Mouse (Mus musculus): ENCODE results near the gene Gas6. TPM values are rescaled to one million over a fixed set of nuclear protein-coding genes. Genes with fewer than 3 reads are reported as not detected.

The Gas6 gene
- polyA plus RNA-seq, 1 experiment from 2014 or later = 222 TPM

- no peak overlapping the region for H3K4me2 ChIP-seq
- ATAC-seq (replicated peaks; ENCODE audit: insufficient number of reproducible peaks, insufficient read depth, low FRiP score, low read depth) = no peak
- no peak overlapping the region for H3K4me3 ChIP-seq
- no peaks in the 10 kb centered on the region for H3K9me3 ChIP-seq (replicated peaks)
- peaks cover 23% of the 10 kb centered on the region for H3K4me1 ChIP-seq (replicated peaks)
- no peak overlapping the region for H3K27ac ChIP-seq
- no peak overlapping the region for H3K9ac ChIP-seq
- H3K27me3 ChIP-seq = peaks cover 9% of the 10 kb centered on the region; the same call in 1 of the 2 replicates
- H3K36me3 ChIP-seq = no peaks in the 10 kb centered on the region
These were observed 10.8 kb upstream of the Gas6 start for GRCm38 (mm10) chr8:13504894-13505674.

GRCm38 (mm10) chr8:13503936-13504606 is 9.8 kb upstream of the Gas6 start:
- Histone ChIP-seq H3K4me2 (no peak overlapping the region), H3K27ac (no peak overlapping the region), H3K4me1 (replicated peaks) (peaks cover 23% of the 10 kb centered on the region), H3K36me3 (no peaks in the 10 kb centered on the region), H3K9me3 (replicated peaks) (no peaks in the 10 kb centered on the region), H3K4me3 (no peak overlapping the region), H3K27me3 (peaks cover 9% of the 10 kb centered on the region; the same call in 1 of the 2 replicates), H3K9ac (no peak overlapping the region)
- no peak for ATAC-seq (replicated peaks; ENCODE audit: insufficient number of reproducible peaks, insufficient read depth, low FRiP score, low read depth)
- 61% methylated on average over 8 of the region's 8 CpGs for WGBS

DNA sequence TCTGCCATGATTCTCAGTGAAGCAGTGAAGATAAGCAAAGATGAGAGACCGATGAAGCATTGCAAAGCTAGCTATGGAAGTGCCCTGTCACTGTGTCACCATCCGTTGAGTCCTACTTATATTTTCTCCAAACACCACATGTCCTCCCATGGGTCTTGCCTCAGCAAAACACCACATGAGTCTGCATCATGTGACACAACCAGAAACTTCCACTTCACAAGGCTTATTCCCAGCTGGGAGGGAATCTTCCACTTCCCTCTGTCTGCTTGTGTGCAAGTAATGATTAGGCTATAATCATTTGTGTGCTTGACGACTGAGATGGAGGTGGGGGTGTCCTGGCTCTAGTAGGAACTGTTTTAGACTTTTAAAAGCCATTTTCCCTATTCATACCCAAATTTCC is 6.9 kb upstream of the Gas6 start:
- peaks cover 9% of the 10 kb centered on the region; the same call in 1 of the 2 replicates for H3K27me3 ChIP-seq
- WGBS = 82% methylated on average over 3 of the region's 3 CpGs
- H3K36me3 ChIP-seq = no peaks in the 10 kb centered on the region
- no peak overlapping the region for H3K4me3 ChIP-seq
- no peak overlapping the region for H3K27ac ChIP-seq
- peaks cover 9% of the 10 kb centered on the region for H3K4me1 ChIP-seq (replicated peaks)
- no peak for ATAC-seq (replicated peaks; ENCODE audit: insufficient number of reproducible peaks, insufficient read depth, low FRiP score, low read depth)
- H3K9ac ChIP-seq = no peak overlapping the region
- H3K9me3 ChIP-seq (replicated peaks) = no peaks in the 10 kb centered on the region
- H3K4me2 ChIP-seq = no peak overlapping the region

DNA sequence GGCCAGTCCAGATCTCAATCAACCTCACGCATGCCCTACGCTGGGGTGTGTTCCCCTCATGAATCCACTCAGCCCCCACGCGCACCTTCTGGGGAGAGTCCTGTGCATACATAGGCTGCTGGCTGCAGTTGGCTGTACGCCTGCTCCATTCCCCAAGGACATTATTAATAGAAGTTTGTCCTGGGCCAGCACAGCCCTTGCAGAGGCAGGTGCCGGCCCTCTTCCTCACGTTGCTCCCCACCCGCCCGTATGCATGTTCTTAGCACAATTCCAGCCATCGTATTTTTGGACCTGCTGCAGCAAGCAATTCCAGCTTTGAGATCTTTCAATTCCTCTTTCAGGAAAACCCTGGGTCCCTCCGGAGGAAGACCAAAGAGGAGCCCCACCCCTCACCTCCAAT is 1.3 kb downstream of the Gas6 start:
- H3K27ac ChIP-seq = peak overlapping the region; percentile 96
- H3K4me3 ChIP-seq = peak overlapping the region; percentile 75
- 18% methylated on average over 11 of the region's 11 CpGs for WGBS
- peaks cover 60% of the 10 kb centered on the region for H3K4me1 ChIP-seq (replicated peaks)
- H3K9me3 ChIP-seq (replicated peaks) = no peaks in the 10 kb centered on the region
- peak overlapping the region; percentile 73 for H3K4me2 ChIP-seq
- peak; percentile 76 for ATAC-seq (replicated peaks; ENCODE audit: insufficient number of reproducible peaks, insufficient read depth, low FRiP score, low read depth)
- H3K36me3 ChIP-seq = no peaks in the 10 kb centered on the region
- peak overlapping the region; percentile 87 for H3K9ac ChIP-seq
- H3K27me3 ChIP-seq = peaks cover 14% of the 10 kb centered on the region; the same call in 1 of the 2 replicates

GRCm38 (mm10) chr8:13492198-13492995 is 1.9 kb downstream of the Gas6 start:
- Histone ChIP-seq H3K9me3 (replicated peaks) (no peaks in the 10 kb centered on the region), H3K4me3 (peak overlapping the region; percentile 75), H3K4me2 (peak overlapping the region; percentile 73), H3K27me3 (peaks cover 14% of the 10 kb centered on the region; the same call in 1 of the 2 replicates), H3K9ac (0 out of 2 replicates have a peak overlapping the region, but pooled peaks have one; percentile 9), H3K36me3 (no peaks in the 10 kb centered on the region), H3K27ac (peak overlapping the region; percentile 96), H3K4me1 (replicated peaks) (peaks cover 64% of the 10 kb centered on the region)
- WGBS = 22% methylated on average over 9 of the region's 9 CpGs
- ATAC-seq (replicated peaks; ENCODE audit: insufficient number of reproducible peaks, insufficient read depth, low FRiP score, low read depth) = peak; percentile 75

DNA sequence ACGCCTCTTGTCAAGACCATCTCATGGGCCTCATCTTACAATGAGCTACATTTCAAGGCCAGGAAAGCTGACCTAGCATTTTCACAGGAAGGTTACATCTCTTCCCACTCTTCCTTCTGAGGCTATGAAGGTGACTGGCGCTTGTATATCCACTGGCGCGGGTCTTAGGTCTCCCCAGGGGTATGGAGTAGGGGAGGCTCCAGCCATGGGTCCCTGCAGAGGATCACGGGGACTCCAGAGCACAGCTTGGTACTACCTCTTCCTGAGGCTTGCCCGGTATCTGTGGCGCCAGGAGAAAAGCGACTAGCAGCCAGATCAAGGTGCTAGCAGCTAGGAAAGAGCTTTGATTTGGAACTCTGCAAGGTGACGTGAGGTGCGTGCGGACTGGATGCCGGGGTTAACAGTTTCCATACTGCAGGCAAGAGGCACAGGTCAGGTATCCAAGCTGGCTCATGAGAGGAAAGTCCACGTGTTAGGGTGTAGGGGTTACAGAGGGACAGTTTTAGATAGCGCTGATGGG is 2.7 kb downstream of the Gas6 start:
- peaks cover 71% of the 10 kb centered on the region for H3K4me1 ChIP-seq (replicated peaks)

GRCm38 (mm10) chr8:13489986-13490910 is 4.0 kb downstream of the Gas6 start:
- ATAC-seq (replicated peaks; ENCODE audit: insufficient number of reproducible peaks, insufficient read depth, low FRiP score, low read depth) = no peak
- Histone ChIP-seq H3K4me1 (replicated peaks) (peaks cover 82% of the 10 kb centered on the region), H3K9ac (0 out of 2 replicates have a peak overlapping the region, but pooled peaks have one; percentile 13), H3K36me3 (peaks cover 7% of the 10 kb centered on the region), H3K9me3 (replicated peaks) (no peaks in the 10 kb centered on the region), H3K27me3 (peaks cover 11% of the 10 kb centered on the region; the same call in 1 of the 2 replicates), H3K4me3 (peak overlapping the region; percentile 6; the same call in 1 of the 2 replicates), H3K27ac (peak overlapping the region; percentile 54), H3K4me2 (peak overlapping the region; percentile 73)
- WGBS = 25% methylated on average over 13 of the region's 13 CpGs

More for the DNA sequence above, 2.7 kb downstream of the Gas6 start:
- Histone ChIP-seq H3K4me3 (peak overlapping the region; percentile 75), H3K27ac (peak overlapping the region; percentile 96), H3K4me2 (peak overlapping the region; percentile 73), H3K9ac (0 out of 2 replicates have a peak overlapping the region, but pooled peaks have one; percentile 9), H3K36me3 (no peaks in the 10 kb centered on the region), H3K27me3 (peaks cover 14% of the 10 kb centered on the region; the same call in 1 of the 2 replicates), H3K9me3 (replicated peaks) (no peaks in the 10 kb centered on the region)
- no peak for ATAC-seq (replicated peaks; ENCODE audit: insufficient number of reproducible peaks, insufficient read depth, low FRiP score, low read depth)
- 82% methylated on average over 14 of the region's 14 CpGs for WGBS

DNA sequence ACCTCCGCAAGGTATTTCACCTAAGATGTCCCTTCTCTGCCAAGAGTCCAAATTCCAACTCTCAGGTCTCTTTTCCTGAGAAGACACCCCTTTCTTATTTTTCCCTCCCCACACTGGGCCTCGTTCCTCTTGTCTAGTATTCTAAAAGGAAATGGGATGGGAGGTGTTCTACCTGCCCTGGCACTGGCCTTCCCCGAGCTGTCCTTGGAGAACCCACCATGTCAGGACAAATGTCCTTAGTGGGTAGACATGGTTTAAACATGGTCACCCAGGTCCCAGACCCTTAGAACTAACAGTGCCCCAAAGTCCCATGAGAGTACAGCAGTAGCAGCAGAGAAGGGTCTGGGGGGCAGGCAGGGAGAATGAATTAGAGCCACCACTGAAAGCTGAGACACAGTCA is 4.9 kb downstream of the Gas6 start:
- H3K9ac ChIP-seq = 0 out of 2 replicates have a peak overlapping the region, but pooled peaks have one; percentile 0
- WGBS = 82% methylated on average over 3 of the region's 3 CpGs
- H3K4me1 ChIP-seq (replicated peaks) = peaks cover 79% of the 10 kb centered on the region
- ATAC-seq (replicated peaks; ENCODE audit: insufficient number of reproducible peaks, insufficient read depth, low FRiP score, low read depth) = no peak
- no peak overlapping the region for H3K27ac ChIP-seq
- peak overlapping the region; percentile 73 for H3K4me2 ChIP-seq
- H3K4me3 ChIP-seq = no peak overlapping the region
- no peaks in the 10 kb centered on the region for H3K9me3 ChIP-seq (replicated peaks)
- H3K27me3 ChIP-seq = 0 out of 2 replicates have a peak, but pooled peaks cover 3% of the 10 kb centered on the region
- peaks cover 16% of the 10 kb centered on the region for H3K36me3 ChIP-seq

DNA sequence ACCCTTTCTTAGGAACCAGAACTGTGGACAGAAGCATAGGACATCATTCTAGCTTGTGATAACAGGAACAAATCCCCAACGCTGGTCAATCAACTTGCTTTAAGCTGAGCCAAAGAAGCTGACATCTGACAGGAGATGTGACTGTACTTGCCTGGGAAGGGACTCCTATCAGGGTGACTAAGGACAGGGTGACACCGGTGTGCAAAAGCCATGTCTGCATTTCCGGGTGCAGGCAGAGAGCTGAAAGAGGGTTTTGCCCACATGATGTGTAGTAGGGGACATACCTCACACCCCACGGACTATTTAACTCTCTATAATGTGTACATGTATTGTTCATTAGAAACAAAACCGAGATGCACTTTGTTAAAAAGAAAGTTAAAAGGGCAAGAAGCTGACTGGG is 11.1 kb downstream of the Gas6 start:
- H3K9me3 ChIP-seq (replicated peaks) = no peaks in the 10 kb centered on the region
- H3K27ac ChIP-seq = no peak overlapping the region
- no peaks in the 10 kb centered on the region for H3K27me3 ChIP-seq
- no peak overlapping the region for H3K4me3 ChIP-seq
- ATAC-seq (replicated peaks; ENCODE audit: insufficient number of reproducible peaks, insufficient read depth, low FRiP score, low read depth) = no peak
- H3K4me1 ChIP-seq (replicated peaks) = peaks cover 40% of the 10 kb centered on the region
- H3K4me2 ChIP-seq = no peak overlapping the region
- WGBS = 75% methylated on average over 5 of the region's 5 CpGs
- peaks cover 43% of the 10 kb centered on the region for H3K36me3 ChIP-seq
- no peak overlapping the region for H3K9ac ChIP-seq
